ENCODE assay signal across 21 mouse cellular contexts in the genomic region with DNA sequence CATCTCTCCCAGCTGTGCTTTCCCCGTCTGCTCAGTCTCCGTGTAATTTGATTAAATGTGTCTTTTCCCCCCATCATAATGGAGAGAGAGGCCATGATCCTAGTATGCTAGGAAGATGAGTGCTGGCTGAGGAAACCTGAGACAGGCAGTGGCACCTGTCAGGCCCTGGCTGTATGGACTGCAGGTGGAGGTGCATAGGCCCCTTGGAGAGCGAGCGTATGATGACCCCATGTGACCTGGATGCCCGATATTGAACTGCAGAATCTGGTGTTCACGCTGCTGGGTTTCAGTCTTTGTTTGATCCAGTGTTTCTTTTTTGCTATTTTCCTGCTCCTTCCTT. TPM values are rescaled to one million over a fixed set of nuclear protein-coding genes. Genes with fewer than 3 reads are reported as not detected.
DNase-seq lines count a peak whose midpoint lies in the region; ATAC-seq and TF ChIP-seq lines count a peak whose summit lies in the region.
"Had no signal": no experiment of that assay in that cellular context is flagged by ENCODE, and none has a peak within 500 bp of the region (broad histone marks: within the 10 kb centered on the region; RNA-seq: fewer than 3 reads in every experiment).

No protein-coding gene starts in this region.

- H3K27ac ChIP-seq in forebrain, embryonic 10.5 days: 0 out of 2 replicates have a peak overlapping the region, but pooled peaks have one; percentile 46
- no peak overlapping the region for H3K27ac ChIP-seq in forebrain, embryonic 16.5 days (ENCODE audit: low read length)
- H3K27ac ChIP-seq in kidney, embryonic 15.5 days: 0 out of 2 replicates have a peak overlapping the region, but pooled peaks have one; percentile 59
- no peak overlapping the region for H3K27ac ChIP-seq in midbrain, embryonic 11.5 days (ENCODE audit: low read depth, low read length)
- H3K27ac ChIP-seq in midbrain, postnatal 0 days (ENCODE audit: low read depth, low read length): no peak overlapping the region
- H3K27ac ChIP-seq in neural tube, embryonic 12.5 days: no peak overlapping the region
- H3K27ac ChIP-seq: left cerebral cortex, adult 2 months had no signal

- H3K4me3 ChIP-seq in forebrain, embryonic 10.5 days: no peak overlapping the region
- H3K4me3 ChIP-seq in forebrain, embryonic 16.5 days (replicated peaks; ENCODE audit: low read length): no peak overlapping the region
- H3K4me3 ChIP-seq in kidney, embryonic 15.5 days (replicated peaks): no peak overlapping the region
- no peak overlapping the region for H3K4me3 ChIP-seq in midbrain, embryonic 11.5 days (ENCODE audit: low read depth, low read length)
- H3K4me3 ChIP-seq in midbrain, postnatal 0 days (ENCODE audit: low read depth, low read length): no peak overlapping the region
- H3K4me3 ChIP-seq in neural tube, embryonic 12.5 days: no peak overlapping the region
- H3K4me3 ChIP-seq: heart, embryonic 12.5 days; left cerebral cortex, adult 2 months had no signal

- 0 out of 2 replicates have a peak, but pooled peaks cover 5% of the 10 kb centered on the region for H3K27me3 ChIP-seq in forebrain, embryonic 10.5 days (ENCODE audit: poor library complexity, severe bottlenecking)
- H3K27me3 ChIP-seq in forebrain, embryonic 16.5 days (replicated peaks; ENCODE audit: control insufficient read depth, insufficient read depth, low read length): no peaks in the 10 kb centered on the region
- no peaks in the 10 kb centered on the region for H3K27me3 ChIP-seq in kidney, embryonic 15.5 days
- no peaks in the 10 kb centered on the region for H3K27me3 ChIP-seq in midbrain, embryonic 11.5 days (ENCODE audit: control insufficient read depth, insufficient read depth, low read length)
- no peaks in the 10 kb centered on the region for H3K27me3 ChIP-seq in midbrain, postnatal 0 days (ENCODE audit: insufficient read depth, low read length)
- H3K27me3 ChIP-seq in neural tube, embryonic 12.5 days (replicated peaks): no peaks in the 10 kb centered on the region
- H3K27me3 ChIP-seq: heart, embryonic 12.5 days had no signal

- 57% methylated on average over 6 of the region's 6 CpGs for WGBS in forebrain, embryonic 10.5 days
- 66% methylated on average over 6 of the region's 6 CpGs for WGBS in forebrain, embryonic 16.5 days
- WGBS in kidney, embryonic 15.5 days: 38% methylated on average over 6 of the region's 6 CpGs
- 65% methylated on average over 6 of the region's 6 CpGs for WGBS in midbrain, embryonic 11.5 days
- WGBS in midbrain, postnatal 0 days: 65% methylated on average over 6 of the region's 6 CpGs
- WGBS in neural tube, embryonic 12.5 days: 65% methylated on average over 6 of the region's 6 CpGs

- ATAC-seq in forebrain, embryonic 16.5 days: no peak
- no peak; the same call in 1 of the 2 replicates for ATAC-seq in kidney, embryonic 15.5 days (replicated peaks; ENCODE audit: low FRiP score)
- ATAC-seq in midbrain, embryonic 11.5 days (ENCODE audit: low FRiP score): peak; percentile 28; the same call in 1 of the 2 replicates
- no peak for ATAC-seq in midbrain, postnatal 0 days (ENCODE audit: low FRiP score)
- peak; percentile 57; the same call in 1 of the 2 replicates for ATAC-seq in neural tube, embryonic 12.5 days (ENCODE audit: low FRiP score, low read depth)
- ATAC-seq: activated CD4-positive, CD25-positive, alpha-beta regulatory T cell, adult 4 months; inflammation-experienced regulatory T-cells, adult 6 months had no signal

- TF ChIP-seq CTCF in midbrain, postnatal 0 days (IDR thresholded peaks at IDR 0.05): no peak

- H3K9me3 ChIP-seq in forebrain, embryonic 10.5 days: no peaks in the 10 kb centered on the region
- H3K9me3 ChIP-seq in forebrain, embryonic 16.5 days (ENCODE audit: control insufficient read depth, low read length): no peaks in the 10 kb centered on the region
- no peaks in the 10 kb centered on the region for H3K9me3 ChIP-seq in kidney, embryonic 15.5 days (replicated peaks)
- no peaks in the 10 kb centered on the region for H3K9me3 ChIP-seq in midbrain, embryonic 11.5 days (ENCODE audit: control insufficient read depth, low read length)
- no peaks in the 10 kb centered on the region for H3K9me3 ChIP-seq in midbrain, postnatal 0 days (ENCODE audit: low read length)
- no peaks in the 10 kb centered on the region for H3K9me3 ChIP-seq in neural tube, embryonic 12.5 days
- H3K9me3 ChIP-seq: heart, embryonic 12.5 days had no signal

- H3K4me2 ChIP-seq in forebrain, embryonic 16.5 days (ENCODE audit: low read length): no peak overlapping the region
- no peak overlapping the region for H3K4me2 ChIP-seq in kidney, embryonic 15.5 days
- no peak overlapping the region for H3K4me2 ChIP-seq in midbrain, embryonic 11.5 days
- no peak overlapping the region for H3K4me2 ChIP-seq in midbrain, postnatal 0 days (ENCODE audit: low read depth, low read length, poor library complexity, severe bottlenecking)
- H3K4me2 ChIP-seq in neural tube, embryonic 12.5 days (replicated peaks): no peak overlapping the region
- H3K4me2 ChIP-seq: heart, embryonic 12.5 days; liver, embryonic 11.5 days had no signal

- DNase-seq in forebrain, embryonic 10.5 days (ENCODE audit: extremely low spot score, low spot score): no peak
- DNase-seq in kidney, postnatal 14 days: no peak
- no peak for DNase-seq in midbrain, embryonic 11.5 days (ENCODE audit: low spot score, missing footprints)
- DNase-seq in midbrain, postnatal 0 days (ENCODE audit: low spot score): no peak
- DNase-seq in layer of hippocampus, postnatal 14 days (ENCODE audit: low spot score in 2 of 2): no peak
- DNase-seq: adrenal gland, postnatal 25 days; cerebellum, adult 11 months; cerebellum, postnatal 14 days; heart, postnatal 14 days; left cerebral cortex, postnatal 4 days; lung, adult 2 months; thymus, postnatal 14 days had no signal

- no peak overlapping the region for H3K9ac ChIP-seq in forebrain, embryonic 16.5 days (replicated peaks; ENCODE audit: low read depth, low read length)
- H3K9ac ChIP-seq in kidney, embryonic 15.5 days: no peak overlapping the region
- H3K9ac ChIP-seq in midbrain, embryonic 11.5 days (ENCODE audit: low read length): no peak overlapping the region
- H3K9ac ChIP-seq in midbrain, postnatal 0 days (replicated peaks; ENCODE audit: low read length, poor library complexity, severe bottlenecking): no peak overlapping the region
- H3K9ac ChIP-seq in neural tube, embryonic 12.5 days: no peak overlapping the region
- H3K9ac ChIP-seq: heart, embryonic 12.5 days had no signal

- H3K4me1 ChIP-seq in forebrain, embryonic 10.5 days: peaks cover 11% of the 10 kb centered on the region
- no peaks in the 10 kb centered on the region for H3K4me1 ChIP-seq in forebrain, embryonic 16.5 days (replicated peaks; ENCODE audit: control insufficient read depth, insufficient read depth, low read length)
- peaks cover 21% of the 10 kb centered on the region for H3K4me1 ChIP-seq in kidney, embryonic 15.5 days
- H3K4me1 ChIP-seq in midbrain, embryonic 11.5 days (ENCODE audit: control insufficient read depth, insufficient read depth, low read length): no peaks in the 10 kb centered on the region
- H3K4me1 ChIP-seq in midbrain, postnatal 0 days (ENCODE audit: insufficient read depth, low read length): no peaks in the 10 kb centered on the region
- H3K4me1 ChIP-seq in neural tube, embryonic 12.5 days: 0 out of 2 replicates have a peak, but pooled peaks cover 8% of the 10 kb centered on the region
- H3K4me1 ChIP-seq: heart, embryonic 12.5 days had no signal

- H3K36me3 ChIP-seq in forebrain, embryonic 10.5 days (replicated peaks): no peaks in the 10 kb centered on the region
- H3K36me3 ChIP-seq in forebrain, embryonic 16.5 days (ENCODE audit: control insufficient read depth, insufficient read depth): no peaks in the 10 kb centered on the region
- no peaks in the 10 kb centered on the region for H3K36me3 ChIP-seq in kidney, embryonic 15.5 days
- H3K36me3 ChIP-seq in midbrain, embryonic 11.5 days (ENCODE audit: control insufficient read depth, insufficient read depth, low read length): no peaks in the 10 kb centered on the region
- no peaks in the 10 kb centered on the region for H3K36me3 ChIP-seq in midbrain, postnatal 0 days (ENCODE audit: insufficient read depth, low read length)
- H3K36me3 ChIP-seq in neural tube, embryonic 12.5 days: no peaks in the 10 kb centered on the region
- H3K36me3 ChIP-seq: G1E; heart, embryonic 12.5 days had no signal

RNA-seq across cellular contexts. Expression of a gene that starts 16.2 kb away (rescaled TPM):
- 402 and 436 TPM in 2 replicates for polyA plus RNA-seq in forebrain, embryonic 10.5 days (2016; fragmentation: Nextera tagmentation; extraction: Ambion mirVana)
- polyA plus RNA-seq in forebrain, embryonic 16.5 days (2015; fragmentation: Nextera tagmentation; extraction: Ambion mirVana): 168 and 190 TPM in 2 replicates
- polyA plus RNA-seq in kidney, embryonic 15.5 days (2015; fragmentation: Nextera tagmentation; extraction: Ambion mirVana): 485 and 491 TPM in 2 replicates
- 317 and 361 TPM in 2 replicates for polyA plus RNA-seq in midbrain, embryonic 11.5 days (2014; fragmentation: Nextera tagmentation; extraction: Ambion mirVana)
- 182 and 206 TPM in 2 replicates for total RNA-seq in midbrain, postnatal 0 days (2014; rRNA removed)
- 148 and 171 TPM in 2 replicates for polyA plus RNA-seq in midbrain, postnatal 0 days (2015; fragmentation: Nextera tagmentation; extraction: Ambion mirVana)
- polyA plus RNA-seq in neural tube, embryonic 12.5 days (2016; fragmentation: Nextera tagmentation; extraction: Ambion mirVana): 206 and 215 TPM in 2 replicates
- 10 to 100 TPM; 62.8 to 72.3 TPM for total RNA-seq in layer of hippocampus, postnatal 14 days (2021)
- total RNA-seq: G1E had no signal
- polyA plus RNA-seq: G1E had no signal

RNA-seq across cellular contexts. Expression of a gene that starts 26.3 kb away (rescaled TPM):
- 7.1 and 7.5 TPM in 2 replicates for polyA plus RNA-seq in forebrain, embryonic 10.5 days (2016; fragmentation: Nextera tagmentation; extraction: Ambion mirVana)
- polyA plus RNA-seq in forebrain, embryonic 16.5 days (2015; fragmentation: Nextera tagmentation; extraction: Ambion mirVana): 14.7 and 18.1 TPM in 2 replicates
- 14.4 and 16.6 TPM in 2 replicates for polyA plus RNA-seq in kidney, embryonic 15.5 days (2015; fragmentation: Nextera tagmentation; extraction: Ambion mirVana)
- polyA plus RNA-seq in midbrain, embryonic 11.5 days (2014; fragmentation: Nextera tagmentation; extraction: Ambion mirVana): 9.5 and 10.2 TPM in 2 replicates
- 39.5 and 45.9 TPM in 2 replicates for total RNA-seq in midbrain, postnatal 0 days (2014; rRNA removed)
- 18.1 and 18.7 TPM in 2 replicates for polyA plus RNA-seq in midbrain, postnatal 0 days (2015; fragmentation: Nextera tagmentation; extraction: Ambion mirVana)
- 11.8 and 12.3 TPM in 2 replicates for polyA plus RNA-seq in neural tube, embryonic 12.5 days (2016; fragmentation: Nextera tagmentation; extraction: Ambion mirVana)
- 10 to 100 TPM; 25.7 to 26.9 TPM for total RNA-seq in layer of hippocampus, postnatal 14 days (2021)
- polyA plus RNA-seq: G1E; inflammation-experienced regulatory T-cells, adult 6 months had no signal

Comparison
In these comparisons a context has a peak if more than half of its experiments do, and no peak if none do; other contexts are left out.
1. H3K27ac ChIP-seq: peak in forebrain, embryonic 10.5 days (single experiment) and kidney, embryonic 15.5 days (single experiment); none in forebrain, embryonic 16.5 days (single experiment), midbrain, embryonic 11.5 days (single experiment), midbrain, postnatal 0 days (single experiment) and neural tube, embryonic 12.5 days (single experiment).
2. ATAC-seq: peak in midbrain, embryonic 11.5 days (single experiment) and neural tube, embryonic 12.5 days (single experiment); none in forebrain, embryonic 16.5 days (single experiment), kidney, embryonic 15.5 days (single experiment) and midbrain, postnatal 0 days (single experiment).